Mouse (Mus musculus): ENCODE results near the gene Rpgr.

DNA sequence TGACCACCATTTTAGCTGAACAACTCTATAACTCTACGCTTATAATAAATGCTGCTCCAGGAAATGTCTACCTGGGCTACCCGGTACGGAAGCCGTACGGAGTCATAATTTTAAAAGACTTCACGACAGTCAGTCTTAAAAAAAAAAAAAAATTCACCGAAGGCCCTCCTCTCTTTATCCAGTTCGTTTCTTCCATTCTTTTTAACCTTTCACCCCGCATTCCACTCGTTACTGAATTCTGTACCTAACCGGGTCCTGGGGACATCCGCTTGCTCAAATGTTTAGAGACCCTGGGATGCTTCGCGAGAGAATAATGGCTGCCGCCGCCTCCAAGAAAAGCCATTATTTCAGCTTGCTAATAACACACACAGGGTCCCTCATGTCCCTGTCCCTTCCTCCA is 748 bp downstream of the Rpgr start:
- TF ChIP-seq CTCF (IDR thresholded peaks at IDR 0.05; ENCODE audit: low read depth) (no peak), EP300 (optimal IDR thresholded peaks at IDR 0.05) (no peak)

Data from stomach, postnatal 0 days (tissue).